Mouse (Mus musculus) ES-E14 (cell line): ENCODE measurements around the gene Ago4.

Source experiments
- CHD2 ChIP-seq: IDR thresholded peaks from 2 replicates; pipeline ENCODE4 v1.6.1; 2014; ENCODE audit warnings: mild to moderate bottlenecking, low read depth, low read length, inconsistent platforms
- MAFK ChIP-seq: IDR thresholded peaks from 2 replicates; pipeline ENCODE4 v1.6.1; 2014; ENCODE audit warnings: mild to moderate bottlenecking, low read depth, low read length, inconsistent platforms; ENCODE audit not compliant: insufficient read depth
- ZC3H11A ChIP-seq: IDR thresholded peaks from 2 replicates; pipeline ENCODE4 v1.6.1; 2012; ENCODE audit warnings: low read depth, mild to moderate bottlenecking, inconsistent platforms, low read length, borderline replicate concordance
- ZNF384 ChIP-seq: IDR thresholded peaks from 2 replicates; pipeline ENCODE4 v1.6.1; 2012; ENCODE audit warnings: low read depth, low read length, inconsistent platforms

GRCm38 (mm10) chr4:126546183-126546582 is 12.9 kb upstream of the Ago4 start:
- TF ChIP-seq CHD2 = no peak
- no peak for TF ChIP-seq ZC3H11A
- no peak for TF ChIP-seq MAFK
- TF ChIP-seq ZNF384 = no peak
